Mouse (Mus musculus): ENCODE data around the gene Ugt1a10. TPM values are rescaled to one million over a fixed set of nuclear protein-coding genes. Genes with fewer than 3 reads are reported as not detected.

The Ugt1a10 gene
- polyA plus RNA-seq, 1 experiment: not detected

DNA sequence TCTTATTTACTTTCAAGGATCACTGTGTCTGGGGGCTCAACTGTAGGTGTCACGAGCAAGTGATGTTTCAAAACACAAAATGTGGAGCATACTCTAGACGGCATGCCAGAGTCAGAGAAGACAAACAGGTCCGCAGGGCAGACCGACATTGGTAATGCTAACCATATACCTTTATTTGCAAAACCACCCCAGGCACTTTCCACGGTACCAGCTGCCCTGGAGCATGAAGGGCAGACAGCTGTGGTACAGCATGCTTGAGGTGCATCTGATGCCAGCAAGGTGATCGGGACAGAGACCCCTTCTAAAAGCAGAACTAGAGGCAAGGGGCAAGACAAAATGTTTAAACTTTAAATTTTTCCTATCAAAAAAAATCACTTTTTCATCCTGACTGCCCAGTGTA is 207.8 kb downstream of the Ugt1a10 start:
- no peak overlapping the region for H3K4me3 ChIP-seq (ENCODE audit: insufficient read depth, low read length)
- no peak overlapping the region for H3K27ac ChIP-seq (ENCODE audit: insufficient read depth, low read length)
- no peaks in the 10 kb centered on the region for H3K4me1 ChIP-seq (ENCODE audit: control insufficient read depth, insufficient read depth, low read length)
- TF ChIP-seq CTCF (IDR thresholded peaks at IDR 0.05; ENCODE audit: extremely low read depth, insufficient read depth, low read length): no peak
- no peak for TF ChIP-seq POLR2A (IDR thresholded peaks at IDR 0.05; ENCODE audit: extremely low read depth, insufficient read depth, low read length)

DNA sequence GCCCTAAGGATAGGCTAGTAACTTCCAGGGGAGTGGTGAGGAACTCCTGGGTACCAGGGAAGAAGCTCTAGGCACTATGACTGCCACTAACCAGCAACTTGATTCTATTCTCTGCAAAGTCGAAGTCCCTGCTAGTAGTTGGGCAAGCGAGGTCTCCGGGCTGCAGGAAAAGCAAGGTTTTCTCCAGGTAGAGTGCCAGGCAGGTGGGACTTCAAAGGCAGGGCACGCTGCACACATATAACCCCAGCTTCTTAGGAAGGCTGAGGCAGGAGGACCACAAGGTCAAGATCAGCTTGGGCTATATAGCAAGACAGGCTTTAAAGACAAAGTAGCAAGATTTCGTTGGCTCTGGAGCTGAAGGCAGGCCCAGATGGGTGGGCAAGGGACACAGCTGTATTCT is 208.6 kb downstream of the Ugt1a10 start:
- TF ChIP-seq POLR2A (IDR thresholded peaks at IDR 0.05; ENCODE audit: extremely low read depth, insufficient read depth, low read length): no peak
- TF ChIP-seq CTCF (IDR thresholded peaks at IDR 0.05; ENCODE audit: extremely low read depth, insufficient read depth, low read length): no peak
- Histone ChIP-seq H3K4me3 (ENCODE audit: insufficient read depth, low read length) (no peak overlapping the region), H3K4me1 (ENCODE audit: control insufficient read depth, insufficient read depth, low read length) (no peaks in the 10 kb centered on the region), H3K27ac (ENCODE audit: insufficient read depth, low read length) (no peak overlapping the region)

DNA sequence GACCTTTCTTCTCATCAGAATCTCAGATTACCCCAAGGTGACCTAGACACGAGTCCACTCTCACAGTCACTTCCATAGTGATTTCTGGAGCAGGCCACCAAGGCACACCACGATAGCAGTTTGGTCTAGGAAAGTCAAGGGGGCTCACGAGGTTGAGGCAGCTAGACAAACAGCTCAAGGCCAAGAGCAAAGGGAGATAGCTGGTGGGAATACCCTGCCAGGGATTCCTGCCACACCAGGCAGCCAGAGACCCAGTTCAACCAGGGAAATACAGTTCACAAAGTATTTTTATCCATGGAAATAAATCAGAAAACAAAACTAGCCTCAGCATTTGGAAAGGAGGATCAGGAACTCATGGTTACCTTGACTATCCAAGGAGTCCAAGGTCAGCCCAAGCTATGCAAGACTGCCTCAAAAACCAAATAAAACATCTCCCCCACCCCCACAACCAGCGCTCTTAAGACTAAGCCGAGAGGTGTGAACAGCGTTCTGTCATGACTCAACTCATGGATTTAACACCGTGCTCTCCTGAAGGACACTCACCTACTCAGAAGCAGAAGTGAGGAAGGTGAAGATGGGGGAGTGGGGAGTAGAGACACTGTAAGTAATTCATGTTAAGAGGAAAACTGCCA is 209.2 kb downstream of the Ugt1a10 start:
- TF ChIP-seq POLR2A (IDR thresholded peaks at IDR 0.05; ENCODE audit: extremely low read depth, insufficient read depth, low read length) (no peak), CTCF (IDR thresholded peaks at IDR 0.05; ENCODE audit: extremely low read depth, insufficient read depth, low read length) (no peak)
- no peaks in the 10 kb centered on the region for H3K4me1 ChIP-seq (ENCODE audit: control insufficient read depth, insufficient read depth, low read length)
- H3K4me3 ChIP-seq (ENCODE audit: insufficient read depth, low read length): no peak overlapping the region
- no peak overlapping the region for H3K27ac ChIP-seq (ENCODE audit: insufficient read depth, low read length)

DNA sequence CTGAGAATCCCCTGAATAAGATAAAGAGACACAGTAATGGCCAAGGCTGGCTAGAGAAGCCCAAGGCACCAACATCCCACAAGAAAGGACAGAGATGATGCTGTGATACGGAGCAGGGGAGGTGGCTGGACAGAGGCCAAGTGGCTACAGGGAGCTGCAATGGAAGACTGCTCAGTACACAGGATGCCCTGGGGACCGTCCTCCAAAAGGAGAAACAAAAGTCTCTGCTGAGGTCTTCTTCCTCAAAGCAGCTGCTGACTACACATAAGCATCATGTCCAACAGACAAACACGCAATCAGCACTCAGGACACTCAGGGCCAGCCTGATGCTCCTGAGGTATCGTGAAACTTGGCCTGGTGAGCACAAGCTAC is 209.7 kb downstream of the Ugt1a10 start:
- TF ChIP-seq CTCF (IDR thresholded peaks at IDR 0.05; ENCODE audit: extremely low read depth, insufficient read depth, low read length): no peak
- TF ChIP-seq POLR2A (IDR thresholded peaks at IDR 0.05; ENCODE audit: extremely low read depth, insufficient read depth, low read length): no peak
- H3K4me3 ChIP-seq (ENCODE audit: insufficient read depth, low read length): no peak overlapping the region

DNA sequence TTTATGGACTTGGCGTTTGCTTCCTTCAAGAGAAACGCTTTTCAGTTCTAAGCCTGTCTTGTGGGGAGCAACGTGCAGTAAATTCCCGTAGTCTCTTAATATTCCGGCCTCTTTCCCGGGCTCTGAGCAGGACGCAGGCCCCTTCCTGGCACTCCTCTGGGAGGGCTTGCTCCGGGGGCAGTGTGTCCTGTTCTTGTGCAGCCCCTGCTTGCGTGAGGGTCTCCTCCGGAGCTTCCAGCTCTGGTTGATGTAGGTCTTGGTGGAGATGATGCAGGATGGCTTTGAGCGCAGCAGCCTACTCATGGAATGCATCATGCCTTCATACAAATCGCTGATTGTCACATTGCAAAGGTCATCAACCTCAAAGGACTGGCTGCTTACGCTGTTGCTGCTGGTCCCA is 210.9 kb downstream of the Ugt1a10 start:
- no peak overlapping the region for H3K4me3 ChIP-seq (ENCODE audit: insufficient read depth, low read length)
- H3K4me1 ChIP-seq (ENCODE audit: control insufficient read depth, insufficient read depth, low read length): no peaks in the 10 kb centered on the region
- TF ChIP-seq CTCF (IDR thresholded peaks at IDR 0.05; ENCODE audit: extremely low read depth, insufficient read depth, low read length): no peak
- no peak for TF ChIP-seq POLR2A (IDR thresholded peaks at IDR 0.05; ENCODE audit: extremely low read depth, insufficient read depth, low read length)
- no peak overlapping the region for H3K27ac ChIP-seq (ENCODE audit: insufficient read depth, low read length)

More for the DNA sequence above, 209.7 kb downstream of the Ugt1a10 start:
- Histone ChIP-seq H3K4me1 (ENCODE audit: control insufficient read depth, insufficient read depth, low read length) (no peaks in the 10 kb centered on the region), H3K27ac (ENCODE audit: insufficient read depth, low read length) (no peak overlapping the region)

DNA sequence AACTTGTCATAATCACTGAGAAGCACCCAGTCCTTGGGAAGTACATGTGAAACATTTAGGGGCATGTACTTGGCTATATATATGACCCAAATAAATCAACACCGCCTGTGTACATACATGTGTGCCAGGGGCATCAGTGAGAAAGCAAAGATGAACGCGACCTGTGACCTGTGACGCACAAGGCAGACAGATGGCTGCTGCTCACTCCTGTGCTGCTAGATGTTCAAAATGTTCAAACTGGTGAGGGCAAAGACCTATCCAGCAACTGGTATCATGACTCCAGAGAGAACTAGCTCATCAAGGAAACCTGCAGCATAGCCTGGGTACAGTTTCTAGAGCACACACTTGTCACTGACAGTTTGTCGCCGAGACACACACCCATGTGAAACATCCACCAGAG is 212.3 kb downstream of the Ugt1a10 start:
- Histone ChIP-seq H3K27ac (ENCODE audit: insufficient read depth, low read length) (no peak overlapping the region), H3K4me1 (ENCODE audit: control insufficient read depth, insufficient read depth, low read length) (no peaks in the 10 kb centered on the region), H3K4me3 (ENCODE audit: insufficient read depth, low read length) (no peak overlapping the region)
- TF ChIP-seq POLR2A (IDR thresholded peaks at IDR 0.05; ENCODE audit: extremely low read depth, insufficient read depth, low read length): no peak
- no peak for TF ChIP-seq CTCF (IDR thresholded peaks at IDR 0.05; ENCODE audit: extremely low read depth, insufficient read depth, low read length)

DNA sequence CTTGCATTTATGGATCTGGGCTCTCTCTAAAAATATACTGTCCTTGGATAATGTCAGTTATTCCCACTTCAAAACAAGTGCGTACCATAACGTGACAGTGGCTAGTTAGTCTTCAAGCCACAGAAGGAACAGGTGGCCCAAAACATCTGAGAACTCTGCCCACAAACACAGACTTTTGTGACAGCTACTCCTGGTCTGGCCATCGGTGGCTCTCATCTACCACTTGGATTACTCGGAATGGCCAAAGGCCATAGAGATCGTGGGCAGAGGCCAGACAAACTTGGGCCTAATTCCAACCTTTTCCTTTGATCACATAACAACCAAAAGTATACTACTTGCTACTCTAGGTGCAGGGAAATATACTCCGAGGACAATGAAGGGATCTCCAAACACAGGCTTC is 212.9 kb downstream of the Ugt1a10 start:
- TF ChIP-seq POLR2A (IDR thresholded peaks at IDR 0.05; ENCODE audit: extremely low read depth, insufficient read depth, low read length) (no peak), CTCF (IDR thresholded peaks at IDR 0.05; ENCODE audit: extremely low read depth, insufficient read depth, low read length) (no peak)
- Histone ChIP-seq H3K27ac (ENCODE audit: insufficient read depth, low read length) (no peak overlapping the region), H3K4me1 (ENCODE audit: control insufficient read depth, insufficient read depth, low read length) (no peaks in the 10 kb centered on the region), H3K4me3 (ENCODE audit: insufficient read depth, low read length) (no peak overlapping the region)

Other genes with a start within 250 kb of the Ugt1a10 start
- gene Dgkd, start 202.1 kb upstream of the Ugt1a10 start, polyA plus RNA-seq (2012; rRNA removed): 53.3 and 61.4 TPM in 2 replicates
- gene Usp40, start 46.8 kb upstream of the Ugt1a10 start, polyA plus RNA-seq (2012; rRNA removed): 17.7 TPM in 2 replicates
- not detected in 2 replicates for gene Ugt1a9, start 15.4 kb downstream of the Ugt1a10 start, polyA plus RNA-seq (2012; rRNA removed)
- not detected in 2 replicates for gene Ugt1a8, start 32.4 kb downstream of the Ugt1a10 start, polyA plus RNA-seq (2012; rRNA removed)
- gene Ugt1a7c, start 39.7 kb downstream of the Ugt1a10 start, polyA plus RNA-seq (2012; rRNA removed): 1.3 and 1.4 TPM in 2 replicates
- 0.13 TPM in 1 of 2 replicates, not detected in the other for gene Ugt1a6b, start 47.9 kb downstream of the Ugt1a10 start, polyA plus RNA-seq (2012; rRNA removed)
- 3.5 and 4.1 TPM in 2 replicates for gene Ugt1a6a, start 79.4 kb downstream of the Ugt1a10 start, polyA plus RNA-seq (2012; rRNA removed)
- not detected in 2 replicates for gene Ugt1a5, start 110.6 kb downstream of the Ugt1a10 start, polyA plus RNA-seq (2012; rRNA removed)
- gene Ugt1a2, start 145.2 kb downstream of the Ugt1a10 start, polyA plus RNA-seq (2012; rRNA removed): not detected in 2 replicates
- gene Dnajb3, start 150.4 kb downstream of the Ugt1a10 start, polyA plus RNA-seq (2012; rRNA removed): 1.6 and 2.1 TPM in 2 replicates
- gene Ugt1a1, start 156.6 kb downstream of the Ugt1a10 start, polyA plus RNA-seq (2012; rRNA removed): 0.06 and 0.08 TPM in 2 replicates
- 0.02 TPM in 1 of 2 replicates, not detected in the other for gene Mroh2a, start 171.6 kb downstream of the Ugt1a10 start, polyA plus RNA-seq (2012; rRNA removed)
- gene Hjurp, start 222.2 kb downstream of the Ugt1a10 start, polyA plus RNA-seq (2012; rRNA removed): 60.9 and 61.0 TPM in 2 replicates
- gene Trpm8, start 222.3 kb downstream of the Ugt1a10 start, polyA plus RNA-seq (2012; rRNA removed): 0.02 and 0.04 TPM in 2 replicates